Mouse (Mus musculus): ENCODE data around the gene Prrg2. TPM values are rescaled to one million over a fixed set of nuclear protein-coding genes. Genes with fewer than 3 reads are reported as not detected.
A peak's percentile ranks its signal among the peaks of the same experiment; 100 is the strongest.
"Not testable (repeated sequence)": the region's sequence is repeated elsewhere in the genome, so short reads cannot be mapped to it uniquely, and the experiment has no call there.

The Prrg2 gene
- total RNA-seq, 4 experiments from 2014 or later, result 16.4 to 20.5 (median 17.1) TPM

GRCm38 (mm10) chr7:45030857-45031256 lies 31.6 kb downstream of the Prrg2 start:
- DNase-seq, result no peak

DNA sequence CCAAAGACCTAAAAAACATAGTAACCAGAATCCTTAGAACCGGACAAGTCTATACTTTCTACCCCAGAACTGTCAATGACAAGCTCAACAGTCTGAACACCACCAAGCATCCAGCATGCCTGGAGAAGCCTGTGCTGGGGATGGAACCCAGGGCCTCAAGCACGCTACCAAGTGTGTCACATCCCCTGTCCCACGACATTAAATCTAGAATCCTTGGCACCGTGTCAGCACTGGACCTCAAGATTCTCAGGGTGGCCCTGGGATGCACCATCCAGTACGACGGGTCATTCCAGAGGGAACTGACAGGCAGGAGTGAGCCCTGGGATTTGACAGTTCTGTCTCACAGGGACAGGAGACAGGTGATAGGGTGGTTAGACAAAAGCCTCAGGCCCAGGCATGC lies 32.5 kb downstream of the Prrg2 start:
- DNase-seq, result no peak

DNA sequence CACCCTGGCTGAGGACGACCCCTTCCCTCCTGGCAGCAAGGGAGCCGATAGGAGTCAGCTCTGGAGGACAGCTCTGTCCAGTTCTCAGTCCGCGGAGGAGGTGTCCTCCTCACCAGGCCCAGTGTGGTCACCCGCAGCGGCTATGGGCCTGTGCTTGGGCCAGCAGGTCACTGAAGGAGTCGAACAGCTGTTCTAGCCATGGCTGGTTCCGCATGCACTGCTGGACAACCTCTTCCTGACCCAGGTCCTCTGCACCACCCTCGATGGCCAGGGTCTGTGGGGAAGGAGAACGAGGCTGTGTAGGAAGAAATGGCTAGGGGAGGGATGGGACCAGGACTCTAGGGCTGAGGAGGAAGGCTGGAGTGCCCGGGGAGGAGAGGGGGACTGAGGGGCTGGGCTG lies 34.1 kb downstream of the Prrg2 start:
- no peak for DNase-seq

- no peak for DNase-seq
Observed at GRCm38 (mm10) chr7:45027761-45028160, 34.7 kb downstream of the Prrg2 start.

GRCm38 (mm10) chr7:45026256-45026655 lies 36.2 kb downstream of the Prrg2 start:
- no peak for DNase-seq

DNA sequence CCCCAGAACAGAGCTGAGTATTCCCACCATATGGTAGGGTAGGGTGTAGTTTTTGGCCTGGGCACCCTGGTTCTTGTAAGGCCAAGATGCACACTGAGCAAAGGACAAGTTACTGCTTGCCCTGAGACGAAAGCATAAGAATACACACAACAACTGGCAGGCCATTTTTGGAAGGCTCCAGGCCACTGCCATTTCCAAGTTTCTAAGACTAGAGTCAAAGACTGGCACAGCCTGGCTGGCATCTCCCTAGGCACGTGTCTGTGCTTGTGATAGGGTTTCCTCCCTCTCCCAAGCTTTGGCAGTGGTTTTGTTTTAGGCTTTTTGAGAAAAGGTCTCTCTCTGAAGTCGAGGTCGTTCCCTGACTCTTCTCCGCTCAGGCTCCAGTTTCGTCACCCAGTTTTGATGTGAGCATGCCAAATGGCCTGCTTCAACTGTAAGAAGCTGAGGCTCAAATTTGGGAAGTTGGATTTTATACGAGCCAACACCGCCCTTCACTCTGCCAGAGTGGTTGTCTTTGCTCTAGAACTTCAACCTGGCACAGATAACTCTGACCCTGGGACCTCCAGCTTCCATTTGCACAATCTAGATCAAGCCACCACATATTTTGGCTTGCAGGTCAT lies 36.8 kb downstream of the Prrg2 start:
- DNase-seq, result peak; percentile 74

- no peak for DNase-seq
Observed at GRCm38 (mm10) chr7:45024281-45025248, 37.9 kb downstream of the Prrg2 start.

- not testable (repeated sequence) for DNase-seq
Observed at GRCm38 (mm10) chr7:45023711-45024110, 38.8 kb downstream of the Prrg2 start.

- no peak for DNase-seq
Observed at GRCm38 (mm10) chr7:45020225-45020624, 42.3 kb downstream of the Prrg2 start.

DNA sequence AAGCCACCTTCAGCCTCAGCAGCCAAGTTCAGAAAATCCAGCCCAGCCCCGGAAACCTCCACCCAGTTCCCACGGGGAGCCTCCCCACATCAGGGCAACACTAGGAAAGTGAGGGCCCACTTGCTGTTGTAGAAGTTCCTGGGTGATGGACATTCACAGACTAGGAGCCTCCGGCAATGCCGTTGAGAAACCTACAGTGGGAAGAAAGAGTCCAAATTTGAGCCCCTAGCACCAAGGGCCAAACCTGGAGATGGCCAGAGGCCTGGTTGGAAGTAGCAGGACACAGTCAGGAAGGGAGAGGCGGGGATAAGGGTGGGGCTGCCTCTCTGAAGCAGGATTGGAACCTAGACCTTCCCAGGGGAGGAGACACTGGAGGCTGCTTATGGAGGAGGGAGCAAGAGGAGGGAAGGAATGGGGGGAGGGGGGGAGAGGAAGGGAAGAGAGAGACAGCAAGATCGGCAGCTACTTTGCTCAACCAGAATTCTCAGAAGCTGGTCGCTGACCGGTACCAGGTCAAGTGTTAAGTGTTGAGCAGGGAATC lies 43.4 kb downstream of the Prrg2 start:
- peak; percentile 71 for DNase-seq

DNA sequence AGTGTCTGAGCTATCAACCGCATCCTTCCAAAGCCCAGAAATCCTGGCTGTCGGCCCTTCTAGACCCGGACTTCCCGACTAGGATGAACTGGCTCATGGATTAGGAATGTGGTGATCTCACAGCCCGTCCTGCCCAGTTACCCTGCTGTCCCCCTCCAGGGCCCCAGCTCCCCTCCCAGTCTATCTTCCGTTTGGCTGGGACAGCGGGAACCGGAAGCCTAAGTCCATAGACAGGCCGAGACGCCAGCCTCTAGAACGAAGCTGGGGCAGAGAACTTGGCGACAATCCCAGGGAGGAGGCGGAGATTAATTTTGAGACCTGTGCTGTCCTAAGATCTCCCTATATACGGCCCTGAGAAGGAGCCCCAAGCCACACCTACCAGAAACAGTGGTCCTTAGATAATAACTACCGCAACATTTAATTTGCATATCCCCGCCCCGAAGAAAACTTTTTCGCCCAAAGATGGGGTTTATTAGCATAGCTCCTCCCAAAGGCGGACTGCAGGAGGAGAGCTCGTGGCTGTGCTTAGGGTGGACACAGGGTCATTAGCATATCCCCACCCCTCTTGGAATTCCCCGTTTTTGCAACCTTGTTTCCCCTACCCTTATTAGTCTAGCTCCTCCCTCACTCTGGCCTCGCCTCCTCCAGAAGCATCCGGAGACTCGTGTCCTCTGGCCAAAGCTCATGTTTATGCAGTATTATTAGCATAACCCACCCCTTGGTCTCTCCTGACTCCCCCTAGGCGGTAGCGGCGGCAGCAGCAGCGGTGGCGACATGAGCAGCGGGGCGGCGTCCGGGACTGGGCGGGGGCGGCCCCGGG lies 45.0 kb downstream of the Prrg2 start, which contains the start of gene Rras:
Rras (plus strand) TSS at position 720 of the 820 bp plus-strand sequence.
- peak; percentile 97 for DNase-seq

DNA sequence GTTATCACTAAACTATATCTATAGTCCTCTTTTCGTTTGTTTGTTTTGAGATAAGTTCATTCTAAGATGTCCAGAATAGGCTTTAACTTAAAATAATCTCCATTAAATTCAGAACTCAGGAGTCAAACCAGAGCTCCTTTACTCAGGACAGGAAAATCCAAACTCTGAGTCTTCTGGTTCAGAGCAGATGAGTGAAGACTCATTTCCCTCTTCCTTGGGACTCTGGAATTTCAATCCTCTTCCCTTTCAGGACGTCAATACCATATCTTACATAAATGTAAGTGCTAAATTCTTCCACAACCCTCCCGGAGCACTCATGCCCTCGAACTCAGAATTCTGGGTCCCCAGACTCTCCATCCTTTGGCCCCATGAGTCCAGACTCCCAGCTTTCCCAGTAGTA lies 45.7 kb downstream of the Prrg2 start:
- no peak for DNase-seq

- DNase-seq, result peak; percentile 100
Observed at GRCm38 (mm10) chr7:45015957-45016612, 46.4 kb downstream of the Prrg2 start, which contains the start of gene Scaf1. TSS of gene Scaf1 (minus strand) at chr7:45016363.

DNA sequence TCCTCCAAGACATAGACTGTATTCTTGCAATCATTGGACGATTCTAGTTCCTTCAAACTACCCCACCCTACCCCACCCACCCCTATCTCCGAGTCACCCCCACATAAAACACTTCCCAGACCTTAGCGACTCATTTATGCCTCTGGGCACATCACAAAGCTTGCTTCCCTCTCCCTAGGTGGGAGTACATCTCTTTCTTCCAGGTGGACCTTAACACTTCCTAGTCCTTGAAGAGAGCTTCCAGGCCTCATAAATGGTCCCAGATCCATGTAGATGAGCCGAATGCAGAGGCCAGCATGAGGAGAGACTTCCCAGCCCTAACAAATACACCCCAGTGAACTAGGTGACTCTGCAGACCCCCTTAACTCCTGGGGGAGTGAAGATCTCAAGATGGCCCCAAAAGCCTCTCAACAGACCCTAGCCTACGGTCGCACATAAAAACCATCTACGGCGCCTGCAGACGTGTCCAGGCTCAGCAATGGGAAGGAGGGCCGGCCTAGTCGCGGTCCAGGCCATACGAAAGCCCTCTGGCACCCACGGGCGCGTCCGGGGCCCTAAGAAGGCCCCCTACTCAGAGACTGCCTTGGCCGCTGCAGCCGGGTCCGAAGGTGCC lies 47.0 kb downstream of the Prrg2 start:
- no peak for DNase-seq

DNA sequence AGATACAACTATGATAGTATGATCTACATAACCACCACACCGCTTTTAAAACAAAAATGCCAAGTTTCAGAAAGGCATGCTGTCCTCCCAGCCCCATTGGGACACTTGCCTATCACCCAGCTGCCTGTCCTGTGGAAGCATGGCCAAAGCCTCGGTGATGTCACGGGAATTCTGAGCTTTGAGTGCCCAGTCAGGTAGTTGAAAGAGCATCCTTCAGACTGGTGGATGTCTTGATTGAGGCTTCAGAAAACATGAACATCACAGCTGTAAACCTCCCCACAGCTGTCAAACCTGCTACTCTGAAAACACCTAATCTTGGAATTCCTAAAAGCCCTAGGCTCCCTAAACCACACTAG lies 48.4 kb downstream of the Prrg2 start:
- DNase-seq, result no peak

DNA sequence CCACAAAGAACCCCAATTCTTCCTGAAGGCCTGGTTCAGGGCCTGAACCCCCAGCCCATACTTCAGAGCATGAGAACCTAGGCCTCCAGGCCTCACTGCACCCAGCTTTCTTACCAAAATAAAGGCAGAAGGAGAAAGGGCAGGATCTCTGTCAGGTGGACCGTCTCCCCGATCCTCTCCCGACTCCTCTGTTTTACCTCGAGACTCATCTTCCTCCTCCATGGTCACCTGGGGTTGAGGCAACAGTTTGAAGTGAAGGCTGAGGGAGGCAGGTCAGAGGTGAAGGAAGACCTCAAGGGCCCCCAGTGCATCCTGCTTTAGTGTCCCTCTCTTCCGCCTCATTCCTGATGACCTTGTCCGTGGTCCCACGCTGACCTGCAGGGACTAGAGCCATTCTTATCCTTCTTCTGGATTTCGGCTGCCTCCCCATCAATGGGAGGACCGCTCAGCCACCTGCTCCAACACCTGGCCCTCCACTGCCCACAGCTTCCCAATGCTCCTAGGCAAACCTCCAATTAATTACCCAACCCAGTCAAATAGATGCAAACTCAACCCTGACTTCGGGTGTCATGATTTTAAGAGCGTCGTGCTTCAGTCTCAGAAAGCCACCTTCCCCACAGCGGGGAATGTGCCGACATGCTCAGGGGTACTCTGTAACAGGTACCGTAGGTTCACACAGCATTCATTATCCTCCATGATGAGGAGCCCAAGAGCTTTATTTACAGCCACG lies 48.9 kb downstream of the Prrg2 start:
- DNase-seq, result no peak

DNA sequence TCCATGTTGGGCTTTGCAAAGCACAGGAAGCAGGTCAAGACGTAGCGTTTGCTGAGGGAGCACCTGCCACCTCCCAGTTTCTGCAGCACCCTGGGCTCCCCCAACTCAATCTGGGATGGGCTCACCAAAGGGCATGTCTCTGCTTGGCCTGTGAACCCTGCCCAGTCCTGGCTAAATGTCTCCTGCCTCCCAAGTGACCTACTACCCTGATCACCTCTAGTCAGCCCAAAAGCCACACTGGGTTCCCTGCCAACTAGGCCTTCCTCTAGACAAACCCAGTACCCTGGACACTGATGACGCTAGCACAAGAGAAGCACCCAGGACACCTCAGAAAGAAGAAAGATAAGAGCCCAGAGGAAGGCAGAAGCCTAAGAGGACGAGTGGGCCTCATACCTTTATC lies 49.7 kb downstream of the Prrg2 start:
- DNase-seq, result no peak

- no peak for DNase-seq
Observed at GRCm38 (mm10) chr7:45012011-45012410, 50.5 kb downstream of the Prrg2 start.

GRCm38 (mm10) chr7:45008411-45008810 lies 54.1 kb downstream of the Prrg2 start:
- DNase-seq, result no peak

GRCm38 (mm10) chr7:45007846-45008245 lies 54.6 kb downstream of the Prrg2 start:
- no peak for DNase-seq

GRCm38 (mm10) chr7:45007141-45007540 lies 55.3 kb downstream of the Prrg2 start:
- DNase-seq, result no peak
